Mouse (Mus musculus): ENCODE data around the gene Olfr826. TPM values are rescaled to one million over a fixed set of nuclear protein-coding genes. Genes with fewer than 3 reads are reported as not detected.

Olfr826 gene
- polyA plus RNA-seq, 1 experiment from 2014 or later: not detected

Other genes starting within 250 kb of the Olfr826 start
- not detected in 2 replicates for gene Olfr818, start 235.1 kb downstream of the Olfr826 start, polyA plus RNA-seq (2016; fragmentation: Nextera tagmentation; extraction: Ambion mirVana)
- not detected in 2 replicates for gene Olfr819, start 216.9 kb downstream of the Olfr826 start, polyA plus RNA-seq (2016; fragmentation: Nextera tagmentation; extraction: Ambion mirVana)
- not detected in 2 replicates for gene Olfr247, start 208.0 kb downstream of the Olfr826 start, polyA plus RNA-seq (2016; fragmentation: Nextera tagmentation; extraction: Ambion mirVana)
- gene Gm10310, start 199.1 kb downstream of the Olfr826 start, polyA plus RNA-seq (2016; fragmentation: Nextera tagmentation; extraction: Ambion mirVana): not detected in 2 replicates
- gene Olfr820, start 171.6 kb downstream of the Olfr826 start, polyA plus RNA-seq (2016; fragmentation: Nextera tagmentation; extraction: Ambion mirVana): not detected in 2 replicates
- gene Olfr821, start 153.8 kb downstream of the Olfr826 start, polyA plus RNA-seq (2016; fragmentation: Nextera tagmentation; extraction: Ambion mirVana): not detected in 2 replicates
- gene Olfr822, start 113.0 kb downstream of the Olfr826 start, polyA plus RNA-seq (2016; fragmentation: Nextera tagmentation; extraction: Ambion mirVana): not detected in 2 replicates
- gene Olfr823, start 68.8 kb downstream of the Olfr826 start, polyA plus RNA-seq (2016; fragmentation: Nextera tagmentation; extraction: Ambion mirVana): not detected in 2 replicates
- not detected in 2 replicates for gene Olfr824, start 54.2 kb downstream of the Olfr826 start, polyA plus RNA-seq (2016; fragmentation: Nextera tagmentation; extraction: Ambion mirVana)
- gene Olfr825, start 17.4 kb downstream of the Olfr826 start, polyA plus RNA-seq (2016; fragmentation: Nextera tagmentation; extraction: Ambion mirVana): not detected in 2 replicates
- not detected in 2 replicates for gene Olfr827, start 30.2 kb upstream of the Olfr826 start, polyA plus RNA-seq (2016; fragmentation: Nextera tagmentation; extraction: Ambion mirVana)
- gene Neurod4, start 96.1 kb upstream of the Olfr826 start, polyA plus RNA-seq (2016; fragmentation: Nextera tagmentation; extraction: Ambion mirVana): 7.8 and 8.6 TPM in 2 replicates
- gene Tespa1, start 138.7 kb upstream of the Olfr826 start, polyA plus RNA-seq (2016; fragmentation: Nextera tagmentation; extraction: Ambion mirVana): 0.31 TPM in 1 of 2 replicates, not detected in the other
- not detected in 2 replicates for gene Vmn2r84, start 210.1 kb upstream of the Olfr826 start, polyA plus RNA-seq (2016; fragmentation: Nextera tagmentation; extraction: Ambion mirVana)
- gene Vmn2r85, start 245.5 kb upstream of the Olfr826 start, polyA plus RNA-seq (2016; fragmentation: Nextera tagmentation; extraction: Ambion mirVana): not detected in 2 replicates